Comparison of ENCODE assay signal across 21 mouse cellular contexts in the genomic region with DNA sequence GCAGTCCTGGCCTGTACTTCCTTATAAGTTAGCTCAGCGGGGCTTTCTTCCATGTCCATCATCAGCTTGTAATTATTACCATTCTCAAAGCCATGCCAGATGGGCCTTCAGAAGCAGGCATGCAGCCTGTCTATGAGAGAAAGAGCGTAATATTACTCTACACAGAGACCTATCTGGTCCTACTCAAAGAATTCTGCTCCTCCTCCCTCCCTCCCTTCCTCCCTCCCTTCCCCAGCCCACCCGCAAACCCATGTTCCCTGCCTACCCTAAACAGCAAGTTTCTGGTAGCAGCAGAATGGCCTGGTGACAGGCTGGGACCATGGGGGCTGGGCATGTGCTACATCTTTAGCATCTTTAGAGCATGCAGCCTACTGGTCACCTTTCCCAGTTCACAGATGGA.
DNase-seq lines count a peak whose midpoint lies in the region; ATAC-seq and TF ChIP-seq lines count a peak whose summit lies in the region.
"Had no signal": no experiment of that assay in that cellular context is flagged by ENCODE, and none has a peak within 500 bp of the region (broad histone marks: within the 10 kb centered on the region; RNA-seq: fewer than 3 reads in every experiment).

No protein-coding gene starts in this region.

- H3K9ac ChIP-seq in kidney, embryonic 15.5 days = no peak overlapping the region
- H3K9ac ChIP-seq in embryonic facial prominence, embryonic 15.5 days = no peak overlapping the region
- H3K9ac ChIP-seq in limb, embryonic 14.5 days (ENCODE audit: low read depth, low read length, severe bottlenecking) = no peak overlapping the region
- H3K9ac ChIP-seq: heart, embryonic 13.5 days; hindbrain, embryonic 12.5 days had no signal

- no peak for TF ChIP-seq POLR2A in limb, embryonic 14.5 days (IDR thresholded peaks at IDR 0.05; ENCODE audit: borderline replicate concordance, extremely low read depth, insufficient read depth, insufficient read length)

- 0 out of 2 replicates have a peak, but pooled peaks cover 3% of the 10 kb centered on the region for H3K27me3 ChIP-seq in kidney, embryonic 15.5 days
- no peaks in the 10 kb centered on the region for H3K27me3 ChIP-seq in embryonic facial prominence, embryonic 15.5 days
- no peaks in the 10 kb centered on the region for H3K27me3 ChIP-seq in limb, embryonic 14.5 days (ENCODE audit: control insufficient read depth, insufficient read depth, low read length)
- H3K27me3 ChIP-seq: hindbrain, embryonic 12.5 days had no signal

- ATAC-seq in kidney, embryonic 15.5 days (replicated peaks; ENCODE audit: low FRiP score) = peak; percentile 60
- ATAC-seq in embryonic facial prominence, embryonic 15.5 days (ENCODE audit: insufficient number of reproducible peaks, low FRiP score, low TSS enrichment, low read depth) = peak; percentile 34; the same call in 1 of the 2 replicates
- peak; percentile 34; the same call in 1 of the 2 replicates for ATAC-seq in limb, embryonic 14.5 days (ENCODE audit: low FRiP score, low read depth)
- ATAC-seq: forebrain, embryonic 16.5 days had no signal

- H3K4me3 ChIP-seq in kidney, embryonic 15.5 days (replicated peaks) = no peak overlapping the region
- no peak overlapping the region for H3K4me3 ChIP-seq in embryonic facial prominence, embryonic 15.5 days (replicated peaks)
- H3K4me3 ChIP-seq in limb, embryonic 14.5 days (replicated peaks; ENCODE audit: low read length) = no peak overlapping the region
- H3K4me3 ChIP-seq: forebrain, embryonic 10.5 days; heart, embryonic 13.5 days; hindbrain, embryonic 12.5 days had no signal

- 46% methylated on average over 3 of the region's 3 CpGs for WGBS in kidney, embryonic 15.5 days
- 30% methylated on average over 3 of the region's 3 CpGs for WGBS in embryonic facial prominence, embryonic 15.5 days
- WGBS in limb, embryonic 14.5 days = 27% methylated on average over 3 of the region's 3 CpGs

- no peaks in the 10 kb centered on the region for H3K36me3 ChIP-seq in kidney, embryonic 15.5 days
- no peaks in the 10 kb centered on the region for H3K36me3 ChIP-seq in embryonic facial prominence, embryonic 15.5 days
- no peaks in the 10 kb centered on the region for H3K36me3 ChIP-seq in limb, embryonic 14.5 days (ENCODE audit: control insufficient read depth, insufficient read depth, low read length)
- H3K36me3 ChIP-seq: forebrain, embryonic 10.5 days; heart, embryonic 13.5 days; hindbrain, embryonic 12.5 days had no signal

- no peak overlapping the region for H3K4me2 ChIP-seq in kidney, embryonic 15.5 days
- no peak overlapping the region for H3K4me2 ChIP-seq in embryonic facial prominence, embryonic 15.5 days (replicated peaks)
- no peak overlapping the region for H3K4me2 ChIP-seq in limb, embryonic 14.5 days (replicated peaks; ENCODE audit: low read depth, low read length, severe bottlenecking)
- H3K4me2 ChIP-seq: heart, embryonic 13.5 days; hindbrain, embryonic 12.5 days; midbrain, embryonic 11.5 days had no signal

- H3K9me3 ChIP-seq in kidney, embryonic 15.5 days (replicated peaks) = no peaks in the 10 kb centered on the region
- H3K9me3 ChIP-seq in embryonic facial prominence, embryonic 15.5 days (replicated peaks) = no peaks in the 10 kb centered on the region
- H3K9me3 ChIP-seq in limb, embryonic 14.5 days (ENCODE audit: control insufficient read depth, low read length) = no peaks in the 10 kb centered on the region
- H3K9me3 ChIP-seq: forebrain, embryonic 10.5 days; heart, embryonic 13.5 days; hindbrain, embryonic 12.5 days had no signal

- peak overlapping the region; percentile 75 for H3K27ac ChIP-seq in kidney, embryonic 15.5 days
- H3K27ac ChIP-seq in embryonic facial prominence, embryonic 15.5 days (replicated peaks) = no peak overlapping the region
- no peak overlapping the region for H3K27ac ChIP-seq in limb, embryonic 14.5 days (replicated peaks; ENCODE audit: low read depth, low read length)
- H3K27ac ChIP-seq: forebrain, embryonic 10.5 days; heart, embryonic 13.5 days; hindbrain, embryonic 12.5 days had no signal

- peaks cover 27% of the 10 kb centered on the region for H3K4me1 ChIP-seq in kidney, embryonic 15.5 days
- H3K4me1 ChIP-seq in embryonic facial prominence, embryonic 15.5 days = peaks cover 13% of the 10 kb centered on the region; the same call in 1 of the 2 replicates
- H3K4me1 ChIP-seq in limb, embryonic 14.5 days (ENCODE audit: control insufficient read depth, insufficient read depth, low read length) = peaks cover 12% of the 10 kb centered on the region
- H3K4me1 ChIP-seq: hindbrain, embryonic 12.5 days had no signal

- no peak for DNase-seq in kidney, adult 11 months
- peak; percentile 61 for DNase-seq in embryo, embryonic 11 days
- DNase-seq in limb, embryonic 14.5 days (ENCODE audit: low spot score) = peak; percentile 43
- no peak for DNase-seq in retina, embryonic 14.5 days (ENCODE audit: low spot score)
- DNase-seq in right cerebral cortex, postnatal 25 days = no peak
- DNase-seq: cerebellum, adult 11 months; cerebellum, adult 9-11 months; gastrocnemius, postnatal 14 days; heart, adult 18-20 months; heart, postnatal 14 days; kidney, adult 8-10 months; lung, adult 18-20 months; lung, postnatal 10 days; right cerebral cortex, adult 18-20 months had no signal

Comparison
In these comparisons a context has a peak if more than half of its experiments do, and no peak if none do; other contexts are left out.
1. DNase-seq: peak in embryo, embryonic 11 days (single experiment) and limb, embryonic 14.5 days (single experiment); none in kidney, adult 11 months (single experiment), retina, embryonic 14.5 days (single experiment) and right cerebral cortex, postnatal 25 days (single experiment).
2. Peak in every context shown above with its lines, with median percentiles within 50 percentile points of each other: ATAC-seq.